Mouse (Mus musculus) testis, adult 2 months (tissue): ENCODE measurements at regions not wholly inside any gene's neighbourhood (a gene's known extent, or its start where the extent isn't known, plus 50 kb on each side); places are given as distances from the start of the nearest gene placed in this dataset.

Source experiments
- H3K27ac ChIP-seq: fragments of 200-500 bp; 2 replicates; pipeline ENCODE4 v1.5.1; 2012; ENCODE audit warnings: low read depth, low read length; ENCODE audit not compliant: control insufficient read depth, insufficient read depth
- H3K27me3 ChIP-seq: fragments of 200-500 bp; 2 replicates; pipeline ENCODE4 v1.6.1; 2012; ENCODE audit warnings: mild to moderate bottlenecking, low read length, moderate library complexity; ENCODE audit not compliant: control insufficient read depth, insufficient read depth
- H3K36me3 ChIP-seq: fragments of 200-500 bp; 2 replicates; pipeline ENCODE4 v1.6.1; 2012; ENCODE audit warnings: mild to moderate bottlenecking, low read length; ENCODE audit not compliant: control insufficient read depth, insufficient read depth
- H3K4me1 ChIP-seq: fragments of 200-500 bp; 2 replicates; pipeline ENCODE4 v1.6.1; 2012; ENCODE audit warnings: low read length; ENCODE audit not compliant: control insufficient read depth, insufficient read depth
- H3K4me3 ChIP-seq: fragments of 200-500 bp; 2 replicates; pipeline ENCODE4 v1.5.1; 2012; ENCODE audit warnings: low read depth, mild to moderate bottlenecking, low read length, moderate library complexity, mixed read lengths; ENCODE audit not compliant: control insufficient read depth
- CTCF ChIP-seq: fragments of 200-500 bp; IDR thresholded peaks from 2 replicates; pipeline ENCODE4 v1.5.1; 2012; ENCODE audit warnings: low read depth, mild to moderate bottlenecking, inconsistent platforms, low read length, moderate library complexity; ENCODE audit not compliant: control insufficient read depth, insufficient read depth, insufficient replicate concordance
- POLR2A ChIP-seq: fragments of 200-500 bp; IDR thresholded peaks from 2 replicates; pipeline ENCODE4 v1.6.1; 2012; ENCODE audit warnings: low read depth, mild to moderate bottlenecking, inconsistent platforms, low read length, moderate library complexity; ENCODE audit not compliant: control insufficient read depth

GRCm38 (mm10) chr2:21091058-21091971, 113.8 kb downstream of the Enkur start:
- TF ChIP-seq POLR2A, result no peak
- no peak for TF ChIP-seq CTCF
- no peak overlapping the region for H3K4me3 ChIP-seq
- no peaks in the 10 kb centered on the region for H3K4me1 ChIP-seq
- no peaks in the 10 kb centered on the region for H3K36me3 ChIP-seq
- no peaks in the 10 kb centered on the region for H3K27me3 ChIP-seq
- no peak overlapping the region for H3K27ac ChIP-seq

- TF ChIP-seq CTCF (no peak), POLR2A (no peak)
- Histone ChIP-seq H3K4me3 (no peak overlapping the region), H3K27me3 (no peaks in the 10 kb centered on the region), H3K27ac (no peak overlapping the region), H3K36me3 (no peaks in the 10 kb centered on the region), H3K4me1 (no peaks in the 10 kb centered on the region)
These were observed 116.8 kb upstream of the Arhgap21 start for GRCm38 (mm10) chr2:21085517-21085916.

DNA sequence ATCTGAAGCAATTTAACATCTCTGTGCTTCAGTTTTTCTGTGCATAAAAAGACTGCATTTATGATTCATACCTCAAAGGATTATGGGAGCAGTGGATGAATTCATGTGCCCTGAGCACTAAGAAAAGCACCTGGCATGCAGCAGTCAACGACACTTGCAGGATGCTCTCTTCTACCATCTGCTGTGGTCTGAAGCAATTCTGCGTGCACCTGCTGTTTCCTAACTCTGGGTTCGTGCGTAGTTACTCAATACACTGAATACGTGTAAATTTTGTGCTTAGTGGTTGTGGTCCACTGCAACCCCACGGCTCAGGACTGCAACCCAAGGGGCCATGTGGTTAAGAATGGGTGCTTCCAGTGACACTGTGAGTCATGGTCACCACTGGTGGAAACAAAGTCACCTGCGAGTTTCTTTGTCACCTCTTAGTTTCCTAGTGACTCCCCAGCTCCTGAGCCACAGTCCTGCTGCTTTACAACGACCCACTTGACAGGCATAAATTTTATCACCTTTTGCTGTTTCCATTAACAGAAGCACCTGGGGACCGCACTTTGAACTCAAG, 98.7 kb upstream of the Arhgap21 start:
- TF ChIP-seq POLR2A (no peak), CTCF (no peak)

GRCm38 (mm10) chr2:21060347-21060650, 91.6 kb upstream of the Arhgap21 start:
- Histone ChIP-seq H3K27ac (no peak overlapping the region), H3K36me3 (no peaks in the 10 kb centered on the region), H3K27me3 (no peaks in the 10 kb centered on the region), H3K4me1 (no peaks in the 10 kb centered on the region), H3K4me3 (no peak overlapping the region)
- TF ChIP-seq POLR2A (no peak), CTCF (no peak)

More for the DNA sequence above, 98.7 kb upstream of the Arhgap21 start:
- no peaks in the 10 kb centered on the region for H3K36me3 ChIP-seq
- no peak overlapping the region for H3K27ac ChIP-seq
- no peaks in the 10 kb centered on the region for H3K4me1 ChIP-seq
- H3K27me3 ChIP-seq, result no peaks in the 10 kb centered on the region
- H3K4me3 ChIP-seq, result no peak overlapping the region

DNA sequence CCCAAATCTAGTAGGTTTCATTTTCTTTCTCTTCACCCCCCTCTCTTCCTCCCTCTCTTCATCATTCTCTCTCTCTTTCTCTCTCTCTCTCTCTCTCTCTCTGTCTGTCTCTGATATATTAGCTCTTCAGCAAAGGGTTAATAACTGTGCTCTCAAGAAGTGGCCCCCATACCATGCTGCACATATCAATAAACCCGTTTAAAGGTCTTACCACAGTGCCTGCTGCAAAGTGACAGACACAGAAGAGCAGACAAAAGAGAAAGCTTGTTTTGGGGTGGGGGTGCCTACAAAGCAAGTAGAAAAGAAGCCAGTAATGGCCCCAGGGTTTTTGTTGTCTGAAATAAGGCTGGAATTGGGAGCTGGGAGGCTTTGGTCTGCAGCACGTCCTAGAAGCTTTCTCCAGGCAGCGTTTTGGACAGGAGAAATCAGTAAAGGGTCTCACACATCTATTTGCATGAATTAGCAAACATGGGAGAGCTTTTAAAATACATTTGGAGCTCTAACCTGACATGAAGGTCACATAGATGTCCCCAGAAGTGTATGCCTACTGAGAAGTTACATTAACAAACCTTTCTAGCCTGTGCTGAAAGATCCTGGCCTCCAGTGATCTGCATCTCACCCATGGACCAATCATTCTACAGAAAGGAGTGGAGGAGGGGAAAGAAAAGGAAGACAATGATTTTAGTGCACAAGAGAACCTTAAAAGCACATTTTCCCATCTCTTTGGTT, 91.1 kb upstream of the Arhgap21 start:
- no peaks in the 10 kb centered on the region for H3K36me3 ChIP-seq
- TF ChIP-seq POLR2A, result no peak
- TF ChIP-seq CTCF, result no peak
- no peak overlapping the region for H3K27ac ChIP-seq
- no peaks in the 10 kb centered on the region for H3K4me1 ChIP-seq
- no peak overlapping the region for H3K4me3 ChIP-seq
- H3K27me3 ChIP-seq, result no peaks in the 10 kb centered on the region

GRCm38 (mm10) chr2:21058940-21059339, 90.3 kb upstream of the Arhgap21 start:
- H3K27me3 ChIP-seq, result no peaks in the 10 kb centered on the region
- no peaks in the 10 kb centered on the region for H3K4me1 ChIP-seq
- no peak for TF ChIP-seq POLR2A
- TF ChIP-seq CTCF, result no peak
- H3K27ac ChIP-seq, result no peak overlapping the region
- H3K4me3 ChIP-seq, result no peak overlapping the region
- H3K36me3 ChIP-seq, result no peaks in the 10 kb centered on the region
